Mouse (Mus musculus): ENCODE results near the gene Gc. TPM values are rescaled to one million over a fixed set of nuclear protein-coding genes. Genes with fewer than 3 reads are reported as not detected.

Gc gene
- polyA plus RNA-seq, 1 experiment from 2014 or later: 17.3 TPM

GRCm38 (mm10) chr5:89390405-89390804, 67.3 kb downstream of the Gc start:
- no peaks in the 10 kb centered on the region for H3K27me3 ChIP-seq (replicated peaks; ENCODE audit: control insufficient read depth, insufficient read depth, low read length)
- no peak overlapping the region for H3K4me3 ChIP-seq (ENCODE audit: low read depth, low read length)
- no peak for DNase-seq (ENCODE audit: low spot score)

GRCm38 (mm10) chr5:89384204-89384603, 73.5 kb downstream of the Gc start:
- H3K4me3 ChIP-seq (ENCODE audit: low read depth, low read length): no peak overlapping the region
- DNase-seq (ENCODE audit: low spot score) (no peak), ATAC-seq (replicated peaks; ENCODE audit: low FRiP score) (no peak)
- H3K36me3 ChIP-seq (ENCODE audit: control insufficient read depth, insufficient read depth, low read length): no peaks in the 10 kb centered on the region
- H3K4me2 ChIP-seq: no peak overlapping the region
- WGBS: 33% methylated on average over 5 of the region's 5 CpGs
- no peaks in the 10 kb centered on the region for H3K4me1 ChIP-seq (replicated peaks; ENCODE audit: control insufficient read depth, insufficient read depth, low read length)
- H3K27ac ChIP-seq (ENCODE audit: low read depth, low read length): no peak overlapping the region
- H3K9me3 ChIP-seq (ENCODE audit: control insufficient read depth, low read length): no peaks in the 10 kb centered on the region
- H3K9ac ChIP-seq (ENCODE audit: low read depth, low read length): no peak overlapping the region
- H3K27me3 ChIP-seq (replicated peaks; ENCODE audit: control insufficient read depth, insufficient read depth, low read length): no peaks in the 10 kb centered on the region

More at GRCm38 (mm10) chr5:89390405-89390804, 67.3 kb downstream of the Gc start:
- H3K9ac ChIP-seq (ENCODE audit: low read depth, low read length): no peak overlapping the region
- no peaks in the 10 kb centered on the region for H3K36me3 ChIP-seq (ENCODE audit: control insufficient read depth, insufficient read depth, low read length)
- no peak overlapping the region for H3K4me2 ChIP-seq
- H3K9me3 ChIP-seq (ENCODE audit: control insufficient read depth, low read length): no peaks in the 10 kb centered on the region; the same call in 1 of the 2 replicates
- WGBS: 53% methylated on average over 1 of the region's 1 CpGs
- no peak overlapping the region for H3K27ac ChIP-seq (ENCODE audit: low read depth, low read length)
- H3K4me1 ChIP-seq (replicated peaks; ENCODE audit: control insufficient read depth, insufficient read depth, low read length): no peaks in the 10 kb centered on the region
- no peak for ATAC-seq (replicated peaks; ENCODE audit: low FRiP score)

- no peak for DNase-seq (ENCODE audit: low spot score)
- H3K4me1 ChIP-seq (replicated peaks; ENCODE audit: control insufficient read depth, insufficient read depth, low read length): no peaks in the 10 kb centered on the region
- ATAC-seq (replicated peaks; ENCODE audit: low FRiP score): no peak
- no peak overlapping the region for H3K4me3 ChIP-seq (ENCODE audit: low read depth, low read length)
- 76% methylated on average over 4 of the region's 4 CpGs for WGBS
- no peaks in the 10 kb centered on the region for H3K27me3 ChIP-seq (replicated peaks; ENCODE audit: control insufficient read depth, insufficient read depth, low read length)
- no peak overlapping the region for H3K9ac ChIP-seq (ENCODE audit: low read depth, low read length)
- no peaks in the 10 kb centered on the region for H3K9me3 ChIP-seq (ENCODE audit: control insufficient read depth, low read length)
- no peak overlapping the region for H3K27ac ChIP-seq (ENCODE audit: low read depth, low read length)
- no peaks in the 10 kb centered on the region for H3K36me3 ChIP-seq (ENCODE audit: control insufficient read depth, insufficient read depth, low read length)
- H3K4me2 ChIP-seq: no peak overlapping the region
These were observed 76.4 kb downstream of the Gc start for GRCm38 (mm10) chr5:89381340-89381739.

- H3K36me3 ChIP-seq (ENCODE audit: control insufficient read depth, insufficient read depth, low read length): no peaks in the 10 kb centered on the region
- H3K27me3 ChIP-seq (replicated peaks; ENCODE audit: control insufficient read depth, insufficient read depth, low read length): no peaks in the 10 kb centered on the region
- H3K4me2 ChIP-seq: no peak overlapping the region
- 56% methylated on average over 1 of the region's 1 CpGs for WGBS
- ATAC-seq (replicated peaks; ENCODE audit: low FRiP score): no peak
- H3K9me3 ChIP-seq (ENCODE audit: control insufficient read depth, low read length): no peaks in the 10 kb centered on the region
- no peaks in the 10 kb centered on the region for H3K4me1 ChIP-seq (replicated peaks; ENCODE audit: control insufficient read depth, insufficient read depth, low read length)
- H3K27ac ChIP-seq (ENCODE audit: low read depth, low read length): no peak overlapping the region
- no peak for DNase-seq (ENCODE audit: low spot score)
- no peak overlapping the region for H3K4me3 ChIP-seq (ENCODE audit: low read depth, low read length)
- no peak overlapping the region for H3K9ac ChIP-seq (ENCODE audit: low read depth, low read length)
These were observed 87.6 kb downstream of the Gc start for GRCm38 (mm10) chr5:89370140-89370539.

- no peaks in the 10 kb centered on the region for H3K4me1 ChIP-seq (replicated peaks; ENCODE audit: control insufficient read depth, insufficient read depth, low read length)
- no peak for DNase-seq (ENCODE audit: low spot score)
- H3K36me3 ChIP-seq (ENCODE audit: control insufficient read depth, insufficient read depth, low read length): no peaks in the 10 kb centered on the region
- no peaks in the 10 kb centered on the region for H3K27me3 ChIP-seq (replicated peaks; ENCODE audit: control insufficient read depth, insufficient read depth, low read length)
- WGBS: 53% methylated on average over 4 of the region's 4 CpGs
- H3K9me3 ChIP-seq (ENCODE audit: control insufficient read depth, low read length): no peaks in the 10 kb centered on the region
- no peak overlapping the region for H3K27ac ChIP-seq (ENCODE audit: low read depth, low read length)
- no peak overlapping the region for H3K4me2 ChIP-seq
- ATAC-seq (replicated peaks; ENCODE audit: low FRiP score): no peak
- no peak overlapping the region for H3K4me3 ChIP-seq (ENCODE audit: low read depth, low read length)
- H3K9ac ChIP-seq (ENCODE audit: low read depth, low read length): no peak overlapping the region
These were observed 89.5 kb downstream of the Gc start for GRCm38 (mm10) chr5:89368045-89368743.

Other genes starting within 250 kb of the Gc start
- gene Npffr2, start 69.5 kb upstream of the Gc start, polyA plus RNA-seq (2014; fragmentation: Nextera tagmentation; extraction: Ambion mirVana): 0.10 TPM in 2 replicates